Mouse (Mus musculus) layer of hippocampus, postnatal 25 days (tissue): ENCODE data around the gene Fbxl15. TPM values are rescaled to one million over a fixed set of nuclear protein-coding genes. Genes with fewer than 3 reads are reported as not detected.

Source experiments
- microRNA-seq, 2 experiments: library from miRNA; unstranded; fragments of <30 nt; microRNA quantifications; one replicate each; pipeline ENCODE4 v1.2.0; 2021
- total RNA-seq, 2 experiments: library from RNA; stranded (reverse); gene quantifications; 2 replicates each; pipeline ENCODE4 v1.2.3; 2021

The Fbxl15 gene
- total RNA-seq, 2 experiments from 2014 or later: 29.0 to 32.8 TPM

Small RNAs within 50 kb of the gene (microRNA-seq; reads per million reads assigned to microRNA genes)
- 3.4 to 3.5 reads per million in 2 experiments for gene Mir146b

Other genes starting within 250 kb of the Fbxl15 start
- gene Elovl3, start 196.3 kb upstream of the Fbxl15 start, total RNA-seq: not detected
- gene Pitx3, start 179.9 kb upstream of the Fbxl15 start, total RNA-seq: not detected
- gene Gbf1, start 175.7 kb upstream of the Fbxl15 start, total RNA-seq: 10 to 100 TPM; 93.3 to 97.6 TPM
- 1 to 10 TPM; 1.8 to 2.8 TPM for gene Nfkb2, start 23.9 kb upstream of the Fbxl15 start, total RNA-seq
- 100 to 1,000 TPM; 765 to 790 TPM for gene Psd, start 1.0 kb upstream of the Fbxl15 start, total RNA-seq
- gene Cuedc2, start 10.5 kb downstream of the Fbxl15 start, total RNA-seq: 100 to 1,000 TPM; 164 to 189 TPM
- 10 to 100 TPM; 29.9 to 31.4 TPM for gene Mfsd13a, start 12.9 kb downstream of the Fbxl15 start, total RNA-seq
- gene 2310034G01Rik, start 22.1 kb downstream of the Fbxl15 start, total RNA-seq: under 1 TPM; 0.76 to 0.89 TPM
- 100 to 1,000 TPM; 174 to 194 TPM for gene Actr1a, start 67.6 kb downstream of the Fbxl15 start, total RNA-seq
- gene Sufu, start 68.7 kb downstream of the Fbxl15 start, total RNA-seq: 10 to 100 TPM; 19.4 to 22.1 TPM
- 100 to 1,000 TPM; 105 to 109 TPM for gene Trim8, start 173.5 kb downstream of the Fbxl15 start, total RNA-seq
- gene Arl3, start 245.0 kb downstream of the Fbxl15 start, total RNA-seq: 100 to 1,000 TPM; 123 to 127 TPM
- gene Sfxn2, start 245.2 kb downstream of the Fbxl15 start, total RNA-seq: 1 to 10 TPM; 4.4 to 6.3 TPM